Mouse (Mus musculus): ENCODE results near the gene Olfr26. TPM values are rescaled to one million over a fixed set of nuclear protein-coding genes. Genes with fewer than 3 reads are reported as not detected.

Olfr26 gene
- total and polyA plus RNA-seq, 2 experiments from 2014 or later, result not detected

DNA sequence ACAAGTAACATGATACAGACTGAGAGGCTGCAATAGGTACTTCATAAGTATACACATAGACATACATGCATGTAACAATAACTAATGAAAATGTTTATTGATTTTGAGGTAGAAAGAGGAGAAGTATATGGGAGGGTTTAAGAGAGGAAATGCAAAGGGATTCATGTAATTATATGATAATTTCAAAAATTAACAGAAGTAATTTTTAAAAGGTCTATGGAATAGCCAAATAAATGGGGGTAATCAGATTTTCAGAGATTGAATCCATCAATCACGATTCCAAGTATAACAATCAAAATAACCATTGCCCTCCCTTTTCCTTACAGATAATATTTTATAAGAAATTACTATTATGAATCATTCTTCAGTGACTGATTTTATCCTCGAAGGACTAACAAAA is 22.0 kb downstream of the Olfr26 start, which contains the start of gene Olfr926:
Gene Olfr926, plus strand, starts transcription at position 301 of the 400 bp plus-strand sequence.
- no peak for DNase-seq (ENCODE audit: low spot score)
- Histone ChIP-seq H3K36me3 (ENCODE audit: insufficient read depth, low read length) (no peaks in the 10 kb centered on the region), H3K4me3 (ENCODE audit: low read length) (no peak within 1 kb of the TSS), H3K27me3 (ENCODE audit: insufficient read depth, low read length) (no peaks in the 10 kb centered on the region), H3K4me2 (ENCODE audit: low read depth, low read length) (no peak within 1 kb of the TSS), H3K27ac (no peak within 1 kb of the TSS), H3K9me3 (ENCODE audit: low read length) (no peaks in the 10 kb centered on the region), H3K9ac (replicated peaks; ENCODE audit: low read length) (no peak within 1 kb of the TSS), H3K4me1 (ENCODE audit: insufficient read depth, low read length) (no peaks in the 10 kb centered on the region)
- no peak for ATAC-seq
- 87% methylated on average over 2 of the region's 2 CpGs for WGBS
- TF ChIP-seq CTCF (IDR thresholded peaks at IDR 0.05; ENCODE audit: low read depth), result no peak

Other genes starting within 250 kb of the Olfr26 start
- gene Olfr914, start 250.0 kb upstream of the Olfr26 start, total RNA-seq (2014; rRNA removed), result not detected in 2 replicates
- gene Olfr914, start 250.0 kb upstream of the Olfr26 start, polyA plus RNA-seq (2015; fragmentation: Nextera tagmentation; extraction: Ambion mirVana), result not detected in 2 replicates
- gene Olfr916, start 195.2 kb upstream of the Olfr26 start, total RNA-seq (2014; rRNA removed), result not detected in 2 replicates
- not detected in 2 replicates for gene Olfr916, start 195.2 kb upstream of the Olfr26 start, polyA plus RNA-seq (2015; fragmentation: Nextera tagmentation; extraction: Ambion mirVana)
- gene Olfr917, start 189.2 kb upstream of the Olfr26 start, total RNA-seq (2014; rRNA removed), result not detected in 2 replicates
- not detected in 2 replicates for gene Olfr917, start 189.2 kb upstream of the Olfr26 start, polyA plus RNA-seq (2015; fragmentation: Nextera tagmentation; extraction: Ambion mirVana)
- not detected in 2 replicates for gene Olfr918, start 180.5 kb upstream of the Olfr26 start, total RNA-seq (2014; rRNA removed)
- not detected in 2 replicates for gene Olfr918, start 180.5 kb upstream of the Olfr26 start, polyA plus RNA-seq (2015; fragmentation: Nextera tagmentation; extraction: Ambion mirVana)
- gene Olfr919, start 151.4 kb upstream of the Olfr26 start, total RNA-seq (2014; rRNA removed), result not detected in 2 replicates
- gene Olfr919, start 151.4 kb upstream of the Olfr26 start, polyA plus RNA-seq (2015; fragmentation: Nextera tagmentation; extraction: Ambion mirVana), result not detected in 2 replicates
- gene Vwa5a, start 136.8 kb upstream of the Olfr26 start, total RNA-seq (2014; rRNA removed), result 9.2 and 14.1 TPM in 2 replicates
- gene Vwa5a, start 136.8 kb upstream of the Olfr26 start, polyA plus RNA-seq (2015; fragmentation: Nextera tagmentation; extraction: Ambion mirVana), result 9.4 and 10.2 TPM in 2 replicates
- gene Olfr920, start 102.8 kb upstream of the Olfr26 start, total RNA-seq (2014; rRNA removed), result 0.21 TPM in 1 of 2 replicates, not detected in the other
- gene Olfr920, start 102.8 kb upstream of the Olfr26 start, polyA plus RNA-seq (2015; fragmentation: Nextera tagmentation; extraction: Ambion mirVana), result 0.03 and 0.06 TPM in 2 replicates
- not detected in 2 replicates for gene Olfr921, start 82.0 kb upstream of the Olfr26 start, total RNA-seq (2014; rRNA removed)
- not detected in 2 replicates for gene Olfr921, start 82.0 kb upstream of the Olfr26 start, polyA plus RNA-seq (2015; fragmentation: Nextera tagmentation; extraction: Ambion mirVana)
- gene Olfr922, start 40.4 kb upstream of the Olfr26 start, total RNA-seq (2014; rRNA removed), result not detected in 2 replicates
- not detected in 2 replicates for gene Olfr922, start 40.4 kb upstream of the Olfr26 start, polyA plus RNA-seq (2015; fragmentation: Nextera tagmentation; extraction: Ambion mirVana)
- gene Olfr923, start 28.5 kb upstream of the Olfr26 start, total RNA-seq (2014; rRNA removed), result not detected in 2 replicates
- not detected in 2 replicates for gene Olfr923, start 28.5 kb upstream of the Olfr26 start, polyA plus RNA-seq (2015; fragmentation: Nextera tagmentation; extraction: Ambion mirVana)
- not detected in 2 replicates for gene Olfr924, start 10.6 kb upstream of the Olfr26 start, total RNA-seq (2014; rRNA removed)
- gene Olfr924, start 10.6 kb upstream of the Olfr26 start, polyA plus RNA-seq (2015; fragmentation: Nextera tagmentation; extraction: Ambion mirVana), result not detected in 2 replicates
- gene Olfr926, start 22.1 kb downstream of the Olfr26 start, total RNA-seq (2014; rRNA removed), result not detected in 2 replicates
- not detected in 2 replicates for gene Olfr926, start 22.1 kb downstream of the Olfr26 start, polyA plus RNA-seq (2015; fragmentation: Nextera tagmentation; extraction: Ambion mirVana)
- gene Olfr930, start 74.7 kb downstream of the Olfr26 start, total RNA-seq (2014; rRNA removed), result not detected in 2 replicates
- not detected in 2 replicates for gene Olfr930, start 74.7 kb downstream of the Olfr26 start, polyA plus RNA-seq (2015; fragmentation: Nextera tagmentation; extraction: Ambion mirVana)
- not detected in 2 replicates for gene Olfr933, start 117.3 kb downstream of the Olfr26 start, total RNA-seq (2014; rRNA removed)
- gene Olfr933, start 117.3 kb downstream of the Olfr26 start, polyA plus RNA-seq (2015; fragmentation: Nextera tagmentation; extraction: Ambion mirVana), result not detected in 2 replicates
- not detected in 2 replicates for gene Olfr934, start 133.3 kb downstream of the Olfr26 start, total RNA-seq (2014; rRNA removed)
- gene Olfr934, start 133.3 kb downstream of the Olfr26 start, polyA plus RNA-seq (2015; fragmentation: Nextera tagmentation; extraction: Ambion mirVana), result not detected in 2 replicates
- gene Olfr935, start 144.6 kb downstream of the Olfr26 start, total RNA-seq (2014; rRNA removed), result not detected in 2 replicates
- gene Olfr935, start 144.6 kb downstream of the Olfr26 start, polyA plus RNA-seq (2015; fragmentation: Nextera tagmentation; extraction: Ambion mirVana), result not detected in 2 replicates
- not detected in 2 replicates for gene Olfr146, start 168.3 kb downstream of the Olfr26 start, total RNA-seq (2014; rRNA removed)
- gene Olfr146, start 168.3 kb downstream of the Olfr26 start, polyA plus RNA-seq (2015; fragmentation: Nextera tagmentation; extraction: Ambion mirVana), result not detected in 2 replicates
- gene Olfr937, start 209.9 kb downstream of the Olfr26 start, total RNA-seq (2014; rRNA removed), result not detected in 2 replicates
- not detected in 2 replicates for gene Olfr937, start 209.9 kb downstream of the Olfr26 start, polyA plus RNA-seq (2015; fragmentation: Nextera tagmentation; extraction: Ambion mirVana)
- not detected in 2 replicates for gene Olfr938, start 223.8 kb downstream of the Olfr26 start, total RNA-seq (2014; rRNA removed)
- not detected in 2 replicates for gene Olfr938, start 223.8 kb downstream of the Olfr26 start, polyA plus RNA-seq (2015; fragmentation: Nextera tagmentation; extraction: Ambion mirVana)